Mouse (Mus musculus) large intestine, adult 2 months (tissue): ENCODE measurements around the gene 1700012B09Rik. TPM values are rescaled to one million over a fixed set of nuclear protein-coding genes. Genes with fewer than 3 reads are reported as not detected.

Experiments
- DNase-seq: peaks from one replicate; pipeline ENCODE4 v3.0.0-alpha.2; 2012; ENCODE audit warnings: low read depth, low spot score
- WGBS: fragments of 180-500 bp; shearing (Covaris S2); methylation state at CpG from one replicate; pipeline ENCODE4 v1.1.7; 2018; 5-methylcytosine and 5-hydroxymethylcytosine counted together
- polyA plus RNA-seq: library from polyadenylated mRNA; depleted of rRNA; stranded (reverse); fragments of >200 nt; gene quantifications from 2 replicates; pipeline ENCODE4 v1.2.3, GENCODE M21; 2012; rRNA removed

1700012B09Rik gene
- polyA plus RNA-seq, 1 experiment, result not detected

DNA sequence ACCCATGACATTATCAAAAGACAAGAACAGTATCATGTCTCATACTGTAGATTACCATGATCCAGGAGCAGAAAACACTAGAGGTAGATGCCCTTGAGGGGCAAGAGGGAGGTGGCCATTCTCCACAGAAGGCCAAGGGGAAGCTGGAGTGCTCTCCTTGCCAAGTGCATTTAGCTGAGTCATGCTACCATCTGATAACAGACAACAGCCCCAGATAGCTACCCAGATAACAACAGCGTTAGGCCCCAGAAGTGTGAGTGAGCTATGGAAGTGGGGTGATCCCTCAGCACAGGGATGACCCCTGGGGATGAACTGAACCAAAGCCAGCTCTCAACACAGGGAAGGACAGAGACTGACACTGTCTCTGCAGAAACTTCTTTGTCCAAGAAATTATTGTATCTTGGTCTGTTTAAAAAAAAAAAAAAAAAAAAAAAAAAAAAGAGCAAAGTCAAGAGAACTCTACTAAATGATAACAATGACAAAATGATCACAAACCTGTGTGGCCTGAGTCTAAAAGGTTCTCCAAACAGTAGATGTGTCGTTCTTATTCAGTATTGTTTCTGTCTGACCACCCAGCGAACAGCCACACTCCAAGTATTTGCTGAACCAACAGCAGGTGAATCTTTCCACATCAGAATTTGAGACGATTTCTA, 31.2 kb downstream of the 1700012B09Rik start:
- 57% methylated on average over 4 of the region's 4 CpGs for WGBS
- DNase-seq, result no peak

GRCm38 (mm10) chr9:14730941-14731541, 39.8 kb downstream of the 1700012B09Rik start:
- WGBS, result 28% methylated on average over 9 of the region's 9 CpGs
- no peak for DNase-seq

GRCm38 (mm10) chr9:14728365-14728764, 42.5 kb downstream of the 1700012B09Rik start:
- WGBS, result 74% methylated on average over 4 of the region's 4 CpGs
- no peak for DNase-seq

DNA sequence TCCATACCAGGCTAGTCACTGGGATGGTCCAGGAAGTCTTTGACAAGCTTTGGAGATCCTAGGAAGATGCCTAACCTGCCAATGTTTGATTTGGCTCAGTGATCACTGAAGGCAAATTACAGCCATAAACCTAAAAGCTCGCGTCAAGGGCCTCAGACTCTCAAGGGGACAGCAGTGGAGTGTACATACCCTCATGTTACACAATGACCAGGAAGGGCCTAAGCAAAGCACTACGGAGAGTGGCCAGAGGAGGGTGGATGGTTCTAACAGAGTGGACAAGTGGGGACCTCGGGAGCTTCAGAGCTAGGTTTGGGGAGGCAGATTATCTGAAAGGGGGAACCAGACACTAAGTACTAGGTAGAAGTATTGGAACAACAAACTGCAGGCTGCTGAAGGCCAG, 44.2 kb downstream of the 1700012B09Rik start:
- 35% methylated on average over 4 of the region's 4 CpGs for WGBS
- no peak for DNase-seq

GRCm38 (mm10) chr9:14726005-14726404, 44.8 kb downstream of the 1700012B09Rik start:
- no peak for DNase-seq
- WGBS, result 84% methylated on average over 6 of the region's 6 CpGs

- WGBS, result 57% methylated on average over 5 of the region's 5 CpGs
- no peak for DNase-seq
These were observed 45.9 kb downstream of the 1700012B09Rik start for GRCm38 (mm10) chr9:14724755-14725420.

GRCm38 (mm10) chr9:14721610-14722009, 49.2 kb downstream of the 1700012B09Rik start:
- WGBS, result 84% methylated on average over 5 of the region's 5 CpGs
- no peak for DNase-seq

GRCm38 (mm10) chr9:14720384-14720783, 50.4 kb downstream of the 1700012B09Rik start:
- WGBS, result 30% methylated on average over 2 of the region's 2 CpGs
- DNase-seq, result no peak

GRCm38 (mm10) chr9:14718332-14718691, 52.5 kb downstream of the 1700012B09Rik start:
- DNase-seq, result no peak

GRCm38 (mm10) chr9:14717689-14718331, 53.0 kb downstream of the 1700012B09Rik start:
- no peak for DNase-seq
- 40% methylated on average over 14 of the region's 14 CpGs for WGBS

DNA sequence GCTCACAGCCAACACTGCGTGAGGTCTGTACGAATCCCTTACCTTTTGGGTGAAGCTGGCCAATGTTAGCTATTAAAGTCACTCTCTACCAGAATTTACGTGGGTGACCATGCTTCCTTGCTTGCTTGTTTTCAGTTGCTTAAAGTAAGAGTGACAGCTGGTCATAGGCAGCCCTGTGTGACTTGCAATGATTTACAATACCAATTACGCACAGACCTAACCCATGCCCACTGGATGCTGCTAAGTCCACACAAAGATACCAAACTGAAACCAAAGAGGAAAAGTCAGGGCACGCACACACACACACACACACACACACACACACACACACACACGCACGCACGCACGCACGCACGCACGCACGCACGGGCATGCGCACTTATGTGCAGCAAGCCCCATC, 55.6 kb downstream of the 1700012B09Rik start:
- WGBS, result 67% methylated on average over 15 of the region's 15 CpGs
- DNase-seq, result no peak

- 85% methylated on average over 3 of the region's 3 CpGs for WGBS
- DNase-seq, result no peak
These were observed 59.9 kb downstream of the 1700012B09Rik start for GRCm38 (mm10) chr9:14710910-14711309.

Other genes starting within 250 kb of the 1700012B09Rik start
- 4.9 and 5.9 TPM in 2 replicates for gene Amotl1, start 126.0 kb downstream of the 1700012B09Rik start, polyA plus RNA-seq
- 1.4 and 2.0 TPM in 2 replicates for gene Piwil4, start 30.3 kb downstream of the 1700012B09Rik start, polyA plus RNA-seq
- 9.5 and 12.8 TPM in 2 replicates for gene Fut4, start 18.6 kb downstream of the 1700012B09Rik start, polyA plus RNA-seq
- gene Mre11a, start 13.6 kb upstream of the 1700012B09Rik start, polyA plus RNA-seq, result 3.1 and 3.4 TPM in 2 replicates
- 5.2 and 9.5 TPM in 2 replicates for gene Ankrd49, start 13.8 kb upstream of the 1700012B09Rik start, polyA plus RNA-seq
- 0.16 and 0.32 TPM in 2 replicates for gene Gpr83, start 89.2 kb upstream of the 1700012B09Rik start, polyA plus RNA-seq
- gene Izumo1r, start 132.9 kb upstream of the 1700012B09Rik start, polyA plus RNA-seq, result 4.8 and 7.4 TPM in 2 replicates